Comparison of ENCODE assay signal across 24 mouse cellular contexts in genomic region chr2:119498859-119499258, GRCm38 (mm10). TPM values are rescaled to one million over a fixed set of nuclear protein-coding genes. Genes with fewer than 3 reads are reported as not detected.
"Had no signal": no experiment of that assay in that cellular context is flagged by ENCODE, and none has a peak within 500 bp of the region (broad histone marks: within the 10 kb centered on the region; RNA-seq: fewer than 3 reads in every experiment).

No protein-coding gene starts in this region.

- H3K4me1 ChIP-seq: embryonic facial prominence, embryonic 10.5 days; embryonic facial prominence, embryonic 12.5 days; embryonic facial prominence, embryonic 13.5 days; embryonic facial prominence, embryonic 15.5 days; forebrain, embryonic 10.5 days; forebrain, embryonic 12.5 days; forebrain, embryonic 13.5 days; forebrain, embryonic 15.5 days had no signal

- H3K27ac ChIP-seq: embryonic facial prominence, embryonic 10.5 days; embryonic facial prominence, embryonic 12.5 days; embryonic facial prominence, embryonic 13.5 days; embryonic facial prominence, embryonic 15.5 days; forebrain, embryonic 10.5 days; forebrain, embryonic 12.5 days; forebrain, embryonic 13.5 days; forebrain, embryonic 15.5 days; gastrocnemius, adult 2 months; heart, adult 2 months had no signal

- H3K36me3 ChIP-seq: embryonic facial prominence, embryonic 10.5 days; embryonic facial prominence, embryonic 12.5 days; embryonic facial prominence, embryonic 13.5 days; embryonic facial prominence, embryonic 15.5 days; forebrain, embryonic 10.5 days; forebrain, embryonic 12.5 days; forebrain, embryonic 15.5 days had no signal

- H3K27me3 ChIP-seq: embryonic facial prominence, embryonic 12.5 days; embryonic facial prominence, embryonic 13.5 days; embryonic facial prominence, embryonic 15.5 days; forebrain, embryonic 12.5 days; forebrain, embryonic 13.5 days; forebrain, embryonic 15.5 days had no signal

- H3K9me3 ChIP-seq: embryonic facial prominence, embryonic 10.5 days; embryonic facial prominence, embryonic 12.5 days; embryonic facial prominence, embryonic 13.5 days; embryonic facial prominence, embryonic 15.5 days; forebrain, embryonic 10.5 days; forebrain, embryonic 12.5 days; forebrain, embryonic 13.5 days; forebrain, embryonic 15.5 days had no signal

- H3K4me3 ChIP-seq: embryonic facial prominence, embryonic 10.5 days; embryonic facial prominence, embryonic 12.5 days; embryonic facial prominence, embryonic 13.5 days; embryonic facial prominence, embryonic 15.5 days; erythroblast, embryonic 14.5 days; forebrain, embryonic 10.5 days; forebrain, embryonic 12.5 days; forebrain, embryonic 13.5 days; forebrain, embryonic 15.5 days; gastrocnemius, adult 2 months; heart, adult 2 months had no signal

- DNase-seq: cerebellum, adult 9-10 months; cerebellum, adult 9-11 months; cerebellum, postnatal 10 days; cerebellum, postnatal 14 days; cerebellum, postnatal 25 days; cerebellum, postnatal 36 days; embryo, embryonic 11 days; forebrain, postnatal 0 days; gastrocnemius, adult 2 months; gastrocnemius, postnatal 10 days; gastrocnemius, postnatal 14 days; gastrocnemius, postnatal 25 days; gastrocnemius, postnatal 36 days; heart, adult 18-20 months; heart, adult 2 months had no signal

- H3K4me2 ChIP-seq: embryonic facial prominence, embryonic 12.5 days; embryonic facial prominence, embryonic 13.5 days; embryonic facial prominence, embryonic 15.5 days; forebrain, embryonic 12.5 days; forebrain, embryonic 13.5 days; forebrain, embryonic 15.5 days had no signal

- H3K9ac ChIP-seq: embryonic facial prominence, embryonic 12.5 days; embryonic facial prominence, embryonic 13.5 days; embryonic facial prominence, embryonic 15.5 days; forebrain, embryonic 12.5 days; forebrain, embryonic 13.5 days; forebrain, embryonic 15.5 days; forebrain, postnatal 0 days had no signal

RNA-seq across cellular contexts. Expression of gene Exd1, which starts 48.6 kb away (rescaled TPM):
- polyA plus RNA-seq: erythroblast, embryonic 14.5 days had no signal
